Mouse (Mus musculus) spleen, postnatal 36 days (tissue): ENCODE results near the gene Ston2.
A peak's percentile ranks its signal among the peaks of the same experiment; 100 is the strongest.

Experiments
- DNase-seq, 2 experiments: peaks; one replicate each; pipeline ENCODE4 v3.0.0; 2022; ENCODE audit warnings: low spot score in 2 of 2, mixed read lengths in 1 of 2

Gene Ston2

GRCm38 (mm10) chr12:91702829-91703228, 85.4 kb downstream of the Ston2 start:
- no peak for DNase-seq

DNA sequence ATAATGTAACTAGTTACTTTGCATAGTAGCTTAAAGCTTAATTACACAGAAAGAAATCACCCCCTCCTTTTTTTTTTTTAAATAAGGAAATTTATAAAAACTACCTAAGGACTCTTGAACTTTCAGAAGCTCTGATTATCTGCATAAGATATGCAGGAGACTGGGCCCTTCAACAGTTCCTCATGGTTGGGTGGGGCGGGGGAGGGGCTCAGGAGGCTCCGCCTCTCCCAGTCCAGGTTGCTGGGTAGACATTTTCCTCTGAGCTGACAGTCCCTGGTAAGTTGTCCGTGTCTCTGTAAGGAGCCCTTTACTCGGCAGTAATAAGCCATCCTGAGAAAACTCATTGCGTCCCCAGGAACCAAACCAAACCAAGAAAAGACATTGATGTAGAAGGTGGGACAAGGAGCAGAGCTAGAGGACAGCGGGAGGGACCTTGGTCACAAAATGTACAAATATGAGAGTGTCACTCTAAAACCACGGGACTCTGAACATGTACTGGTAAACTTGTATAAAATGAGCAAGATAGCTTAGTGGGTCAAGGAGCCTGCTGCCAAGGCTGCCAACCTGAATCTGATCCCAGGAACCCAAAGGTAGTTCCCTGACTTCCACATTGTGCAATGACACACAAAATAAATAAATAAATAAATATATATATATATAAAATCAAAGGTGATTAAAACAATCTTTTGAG, 88.6 kb downstream of the Ston2 start:
- DNase-seq, result no peak

DNA sequence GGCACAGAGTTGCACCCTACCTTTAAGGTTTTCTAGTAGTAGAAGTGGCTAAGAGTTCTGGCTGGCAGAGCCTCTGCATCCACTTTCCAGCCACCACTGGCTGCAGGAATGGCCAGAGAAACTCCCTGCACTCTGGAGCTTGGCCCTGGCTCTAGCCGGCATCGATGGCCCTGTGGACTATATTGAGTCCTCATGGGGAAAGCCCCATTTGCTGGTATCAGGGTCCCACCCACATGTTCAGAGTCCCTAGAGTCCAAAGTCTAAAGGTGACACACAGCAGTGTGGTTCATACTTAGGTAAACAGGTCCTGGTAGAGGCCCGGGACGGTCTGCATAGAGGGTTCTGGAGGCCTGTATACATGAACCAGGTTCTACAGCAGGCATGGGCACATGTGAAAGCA, 92.0 kb downstream of the Ston2 start:
- DNase-seq, result no peak

- no peak for DNase-seq
Observed at GRCm38 (mm10) chr12:91695761-91696160, 92.4 kb downstream of the Ston2 start.

DNA sequence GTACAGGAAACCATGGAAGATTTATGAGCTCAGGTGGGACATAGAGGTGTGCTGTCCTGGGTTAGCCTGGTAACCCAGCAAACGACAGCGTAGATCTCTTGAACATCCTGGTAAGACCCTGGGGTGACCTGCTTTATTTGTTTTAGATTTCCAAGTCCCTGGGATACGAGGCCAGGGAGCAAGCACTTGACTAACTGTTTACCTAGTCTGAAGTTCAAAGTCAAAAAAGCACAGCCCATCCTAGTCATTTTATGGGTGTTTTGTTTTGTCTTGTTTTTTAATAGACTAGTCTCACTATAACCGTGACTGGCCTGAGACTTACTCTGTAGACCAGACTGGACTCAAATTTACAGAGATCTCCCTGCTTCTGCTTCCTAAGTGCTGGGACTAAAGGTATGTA, 93.4 kb downstream of the Ston2 start:
- no peak for DNase-seq

DNA sequence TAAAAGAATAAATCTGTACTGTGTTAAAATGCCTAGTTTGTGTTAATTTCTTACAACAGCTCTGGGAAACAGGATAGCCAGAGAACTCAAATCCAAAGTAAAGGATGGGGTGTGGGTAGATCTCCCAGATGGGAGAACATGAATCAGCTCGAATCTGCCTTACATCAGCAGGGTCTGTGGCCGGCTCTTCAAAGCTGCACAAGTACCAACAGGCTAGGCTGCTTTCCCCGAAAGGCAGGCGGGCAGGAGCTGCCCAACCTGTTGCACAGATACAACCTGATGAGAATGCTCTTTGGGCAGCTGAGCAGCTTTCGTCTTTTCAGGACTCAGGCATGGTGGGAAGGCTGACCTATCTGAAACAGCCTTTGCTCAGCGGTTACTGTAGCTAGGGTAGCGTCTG, 94.6 kb downstream of the Ston2 start:
- DNase-seq, result no peak

DNA sequence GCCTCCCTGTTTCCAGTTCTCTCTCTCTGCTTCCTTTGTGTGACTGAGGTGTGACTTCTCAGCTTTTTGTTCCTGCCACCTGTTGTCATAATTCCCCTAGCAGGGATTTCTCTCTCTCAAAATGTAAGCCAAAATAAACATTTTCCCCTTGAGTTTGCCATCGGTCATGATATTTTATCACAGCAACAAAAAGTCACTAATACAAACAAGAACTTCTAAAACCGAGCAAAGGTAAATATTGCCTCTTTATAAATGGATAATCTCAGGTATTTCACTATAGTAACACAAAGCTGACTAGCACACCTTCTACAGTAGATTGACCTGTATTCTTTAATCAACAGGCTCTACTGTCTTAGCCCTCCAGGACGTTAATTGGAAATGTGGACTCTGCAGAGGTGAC, 95.2 kb downstream of the Ston2 start:
- no peak for DNase-seq

DNA sequence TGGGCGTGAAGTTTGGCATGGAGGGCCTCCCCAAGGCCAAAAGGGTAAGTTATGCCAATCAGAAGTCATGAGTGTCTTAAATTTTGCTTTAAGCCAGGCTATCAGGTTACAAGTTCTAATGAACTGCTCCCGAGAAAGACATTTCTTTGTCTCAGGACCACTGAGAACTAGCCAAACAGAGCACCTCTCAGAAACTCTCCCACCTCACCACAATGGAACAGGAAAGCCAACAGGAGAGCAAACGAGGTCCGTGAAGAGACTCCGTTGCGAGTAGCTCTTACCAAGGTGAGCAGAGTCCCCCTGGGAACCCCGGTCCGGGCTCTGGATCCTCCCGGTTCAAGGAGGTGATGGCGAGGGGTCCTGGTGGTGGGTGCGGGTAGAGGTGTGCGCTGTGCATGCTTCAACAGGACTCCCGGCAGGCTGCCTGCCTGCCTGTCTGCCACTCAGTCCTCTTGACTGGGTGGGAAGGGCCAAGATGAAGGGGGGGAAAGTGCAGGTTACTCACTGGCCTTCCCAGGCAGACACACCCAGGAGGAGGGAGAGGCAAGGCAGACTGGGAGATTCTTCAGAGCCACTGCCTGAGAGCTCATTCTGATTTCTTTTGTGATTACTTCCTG, 102.4 kb downstream of the Ston2 start:
- DNase-seq, result no peak

DNA sequence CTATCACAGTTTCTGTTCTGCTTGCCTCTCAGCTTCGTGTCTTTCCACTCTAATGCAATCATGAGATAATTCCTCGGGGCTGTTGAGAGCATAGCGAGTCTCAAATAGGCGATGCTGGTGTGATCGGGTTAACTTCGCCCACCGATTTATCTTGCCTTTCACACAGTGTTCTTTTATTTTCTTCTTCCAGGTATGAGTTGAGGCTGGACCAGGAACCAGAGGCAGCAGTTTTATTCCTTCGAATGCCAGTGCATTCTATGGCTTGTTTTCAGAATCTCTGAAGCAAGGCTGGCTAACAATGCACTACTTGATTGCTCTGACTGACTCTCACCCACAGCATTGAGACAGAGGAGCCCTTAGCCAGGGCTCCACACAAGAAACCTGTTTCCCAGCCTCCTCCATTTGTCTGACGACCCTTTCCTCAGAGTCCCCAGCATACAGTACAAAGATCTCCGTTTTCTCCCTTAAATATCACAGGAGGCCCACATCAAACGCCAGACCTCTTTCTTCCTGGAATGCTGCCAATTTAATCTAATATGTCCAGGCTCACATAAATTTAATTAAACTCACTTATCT, 103.3 kb downstream of the Ston2 start:
- no peak for DNase-seq

- DNase-seq, result no peak
Observed at GRCm38 (mm10) chr12:91684101-91684839, 103.9 kb downstream of the Ston2 start.

DNA sequence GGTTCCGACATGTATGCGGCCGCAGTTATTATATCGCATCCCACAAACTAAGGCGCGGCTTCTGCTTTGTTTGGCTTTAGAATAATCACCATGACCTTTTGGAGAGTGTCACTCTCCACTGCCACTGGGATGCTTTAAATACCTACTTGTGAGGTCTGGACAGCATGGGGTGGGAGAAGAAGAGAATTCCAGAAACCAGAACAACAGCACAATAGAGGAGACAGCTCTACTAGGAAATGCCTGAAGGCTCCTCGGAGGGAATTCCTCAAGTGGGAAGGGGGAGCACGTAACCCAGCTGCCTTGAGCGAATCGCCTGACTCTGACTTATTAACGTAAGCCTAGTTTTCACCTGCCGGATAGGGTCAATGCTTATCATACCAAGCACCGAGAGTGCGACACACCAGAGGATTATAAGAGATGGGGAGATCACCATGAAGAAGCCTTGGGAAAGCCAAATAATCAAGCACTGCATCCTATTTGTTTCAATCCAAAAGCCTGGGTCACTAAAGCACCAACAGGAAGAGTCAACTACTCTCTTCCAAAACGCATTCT, 104.6 kb downstream of the Ston2 start:
- no peak for DNase-seq

- no peak for DNase-seq
Observed at GRCm38 (mm10) chr12:91683096-91683495, 105.1 kb downstream of the Ston2 start.

GRCm38 (mm10) chr12:91679320-91680064, 108.7 kb downstream of the Ston2 start:
- DNase-seq, result no peak

GRCm38 (mm10) chr12:91675937-91676336, 112.2 kb downstream of the Ston2 start:
- no peak for DNase-seq

GRCm38 (mm10) chr12:91673141-91673540, 115.0 kb downstream of the Ston2 start:
- no peak for DNase-seq

DNA sequence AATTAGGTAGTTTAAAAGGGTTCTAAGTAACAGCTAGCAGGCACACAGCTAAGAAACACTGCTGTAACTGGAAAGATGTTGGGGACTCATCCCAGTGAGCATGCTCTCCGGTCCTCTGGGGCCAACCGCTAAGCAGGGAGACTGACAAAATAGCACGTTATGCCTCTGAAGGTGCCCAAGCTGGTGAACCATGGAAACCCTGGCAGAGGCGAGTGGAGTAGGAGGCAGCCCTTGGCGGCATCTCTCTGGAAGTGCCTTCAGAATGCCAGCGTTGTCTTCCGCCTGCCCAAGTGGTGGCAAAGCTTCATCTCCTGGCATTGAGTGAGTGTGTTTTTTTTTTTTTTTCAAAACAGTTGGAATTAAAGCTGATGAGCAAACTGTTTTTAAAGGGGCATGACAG, 115.7 kb downstream of the Ston2 start:
- DNase-seq, result no peak

GRCm38 (mm10) chr12:91668529-91669245, 119.5 kb downstream of the Ston2 start:
- DNase-seq, result peak in 1 of 2 experiments; percentile 8

DNA sequence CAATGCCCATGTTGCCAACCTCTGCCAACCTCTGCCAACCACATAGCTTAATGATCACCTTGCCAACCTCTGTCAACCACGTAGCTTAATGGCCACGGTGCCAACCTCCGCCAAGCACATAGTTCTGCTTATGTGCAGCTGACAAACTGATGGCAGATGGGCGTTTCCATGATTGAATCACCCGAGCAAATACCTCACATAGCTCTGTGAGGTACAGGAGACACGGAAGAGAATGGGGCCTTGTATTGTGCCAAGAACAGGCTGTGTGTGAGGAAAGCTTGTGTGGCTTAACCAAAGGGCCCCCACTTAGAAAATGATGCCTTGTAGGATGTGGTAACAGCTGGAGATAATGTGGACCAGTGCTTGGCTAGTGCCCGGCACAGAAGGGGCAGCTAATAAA, 120.4 kb downstream of the Ston2 start:
- DNase-seq, result no peak

GRCm38 (mm10) chr12:91666607-91667006, 121.6 kb downstream of the Ston2 start:
- DNase-seq, result no peak

- no peak for DNase-seq
Observed at GRCm38 (mm10) chr12:91665431-91665830, 122.8 kb downstream of the Ston2 start.

DNA sequence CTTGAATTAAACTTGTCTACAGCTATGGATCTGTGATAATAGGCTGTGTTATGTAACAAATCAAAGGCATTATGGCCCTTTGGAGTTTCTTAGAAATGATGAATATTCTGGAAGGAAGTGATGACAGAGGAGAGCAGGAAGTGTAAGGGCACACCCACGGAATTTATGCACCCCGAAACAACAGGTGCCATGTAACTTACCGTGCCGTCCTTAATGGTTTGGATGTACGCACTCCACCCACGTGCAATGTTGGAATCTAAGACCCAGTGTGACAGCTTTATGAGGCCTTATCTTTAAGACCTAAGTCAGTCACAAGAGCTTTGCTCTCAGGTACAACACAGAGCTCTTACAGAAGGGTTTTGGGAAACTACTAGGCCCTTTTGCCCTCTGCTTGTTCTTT, 124.9 kb downstream of the Ston2 start:
- DNase-seq, result no peak
